Mouse (Mus musculus) CH12F3 (cell line): ENCODE measurements around the gene Man1b1.

Experiments
- in situ Hi-C: fragments of 300-500 bp; cut with MboI; formaldehyde crosslinking; loops from 2 replicates; pipeline ENCODE4 v1.14.3; 2020; ENCODE audit warnings: low sequenced_read_pairs

Gene Man1b1

GRCm38 (mm10) chr2:25400764-25401163 is 68.6 kb downstream of the Man1b1 start:
- in situ Hi-C loops: no loop called here
